Mouse (Mus musculus): Measurements from ENCODE around the gene Tpra1. TPM values are rescaled to one million over a fixed set of nuclear protein-coding genes. Genes with fewer than 3 reads are reported as not detected.

The Tpra1 gene
- polyA plus RNA-seq, 1 experiment from 2014 or later: 62.2 TPM

GRCm38 (mm10) chr6:88960941-88961340 lies 58.9 kb downstream of the Tpra1 start:
- WGBS: 55% methylated on average over 4 of the region's 4 CpGs
- 0 out of 2 replicates have a peak, but pooled peaks have one; percentile 9 for ATAC-seq (replicated peaks; ENCODE audit: low FRiP score, low read depth)
- H3K27me3 ChIP-seq (ENCODE audit: insufficient read depth, low read length): no peaks in the 10 kb centered on the region
- H3K9ac ChIP-seq (ENCODE audit: low read depth, low read length): no peak overlapping the region
- DNase-seq (ENCODE audit: low spot score): peak; percentile 54
- H3K36me3 ChIP-seq (ENCODE audit: insufficient read depth, low read length): no peaks in the 10 kb centered on the region
- no peak overlapping the region for H3K4me3 ChIP-seq (replicated peaks; ENCODE audit: low read depth, low read length)
- no peak overlapping the region for H3K27ac ChIP-seq
- no peak for TF ChIP-seq CTCF (IDR thresholded peaks at IDR 0.05; ENCODE audit: low read depth)
- H3K9me3 ChIP-seq (replicated peaks; ENCODE audit: low read length): no peaks in the 10 kb centered on the region
- no peak overlapping the region for H3K4me2 ChIP-seq (ENCODE audit: low read length)
- H3K4me1 ChIP-seq (replicated peaks; ENCODE audit: insufficient read depth, low read length): no peaks in the 10 kb centered on the region

Other genes with a start within 250 kb of the Tpra1 start
- gene Mgll, start 177.8 kb upstream of the Tpra1 start, polyA plus RNA-seq (2015; fragmentation: Nextera tagmentation; extraction: Ambion mirVana): 43.6 and 51.4 TPM in 2 replicates
- gene Abtb1, start 60.3 kb upstream of the Tpra1 start, polyA plus RNA-seq (2015; fragmentation: Nextera tagmentation; extraction: Ambion mirVana): 41.0 and 42.8 TPM in 2 replicates
- gene Podxl2, start 27.2 kb upstream of the Tpra1 start, polyA plus RNA-seq (2015; fragmentation: Nextera tagmentation; extraction: Ambion mirVana): 50.6 and 54.2 TPM in 2 replicates
- gene Mcm2, start 3.5 kb upstream of the Tpra1 start, polyA plus RNA-seq (2015; fragmentation: Nextera tagmentation; extraction: Ambion mirVana): 59.3 and 73.1 TPM in 2 replicates

Data from kidney, postnatal 0 days (tissue).